Mouse (Mus musculus): Measurements from ENCODE around the gene Homer1. TPM values are rescaled to one million over a fixed set of nuclear protein-coding genes. Genes with fewer than 3 reads are reported as not detected.

The Homer1 gene
- total RNA-seq, 1 experiment from 2014 or later: 18.7 TPM

- no peak for ATAC-seq (replicated peaks; ENCODE audit: insufficient number of reproducible peaks, low FRiP score, low TSS enrichment, poor library complexity, severe bottlenecking)
Observed at GRCm38 (mm10) chr13:93332491-93332890, 33.1 kb downstream of the Homer1 start.

- ATAC-seq (replicated peaks; ENCODE audit: insufficient number of reproducible peaks, low FRiP score, low TSS enrichment, poor library complexity, severe bottlenecking): no peak
Observed at GRCm38 (mm10) chr13:93335337-93335736, 35.9 kb downstream of the Homer1 start.

DNA sequence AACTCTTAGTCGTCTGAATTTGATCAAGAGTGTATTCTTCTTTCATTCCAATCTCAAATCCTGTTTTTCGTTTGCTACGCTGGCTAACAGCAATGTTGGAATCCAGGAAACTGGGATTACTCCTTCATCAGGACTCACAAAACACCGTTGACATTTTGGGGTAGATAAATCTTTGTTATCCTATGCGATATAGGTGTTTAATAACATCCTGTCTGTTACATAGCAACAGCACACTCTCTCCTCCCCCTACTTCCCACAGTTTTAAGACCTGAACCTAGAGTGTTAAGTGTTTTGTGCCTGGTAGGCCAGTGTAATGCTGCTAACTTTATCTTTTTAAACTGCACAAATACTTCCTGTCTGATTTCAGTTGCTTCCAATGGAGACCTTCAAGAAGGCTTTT, 39.0 kb downstream of the Homer1 start:
- ATAC-seq (replicated peaks; ENCODE audit: insufficient number of reproducible peaks, low FRiP score, low TSS enrichment, poor library complexity, severe bottlenecking): no peak

DNA sequence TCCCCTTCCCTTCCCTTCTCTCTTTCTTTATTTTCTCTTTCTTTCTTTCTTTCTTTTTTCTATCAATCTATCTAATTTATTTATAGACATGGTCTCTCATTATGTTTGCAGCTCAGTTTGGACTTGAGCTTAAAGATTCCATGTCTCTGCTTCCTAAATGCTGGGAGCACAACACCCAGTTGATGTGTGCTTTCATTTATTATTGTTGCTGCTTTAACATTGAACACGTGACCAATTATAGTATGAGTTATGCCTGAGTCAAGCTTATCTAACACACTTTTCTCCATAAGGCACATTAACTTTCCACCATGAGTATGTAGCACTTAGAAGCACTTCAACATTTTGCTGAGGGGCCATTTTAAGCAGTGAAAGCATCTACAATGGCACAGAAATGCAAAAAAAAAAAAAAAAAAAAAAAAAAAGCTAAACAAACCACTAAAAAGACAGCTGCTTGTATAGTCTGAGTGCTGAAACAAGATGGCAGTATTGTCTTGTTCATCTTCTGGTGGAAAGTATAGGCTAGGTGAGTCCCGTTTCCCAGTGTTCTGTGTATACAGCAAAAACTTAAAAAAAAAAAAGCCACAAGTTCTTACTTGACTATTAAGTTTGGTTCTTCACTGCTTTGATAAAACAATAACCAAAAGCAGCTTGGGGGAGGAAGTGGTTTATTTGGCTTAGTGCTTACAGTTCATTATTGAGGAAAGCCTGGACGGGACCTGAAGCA, 41.3 kb downstream of the Homer1 start:
- no peak for ATAC-seq (replicated peaks; ENCODE audit: insufficient number of reproducible peaks, low FRiP score, low TSS enrichment, poor library complexity, severe bottlenecking)

DNA sequence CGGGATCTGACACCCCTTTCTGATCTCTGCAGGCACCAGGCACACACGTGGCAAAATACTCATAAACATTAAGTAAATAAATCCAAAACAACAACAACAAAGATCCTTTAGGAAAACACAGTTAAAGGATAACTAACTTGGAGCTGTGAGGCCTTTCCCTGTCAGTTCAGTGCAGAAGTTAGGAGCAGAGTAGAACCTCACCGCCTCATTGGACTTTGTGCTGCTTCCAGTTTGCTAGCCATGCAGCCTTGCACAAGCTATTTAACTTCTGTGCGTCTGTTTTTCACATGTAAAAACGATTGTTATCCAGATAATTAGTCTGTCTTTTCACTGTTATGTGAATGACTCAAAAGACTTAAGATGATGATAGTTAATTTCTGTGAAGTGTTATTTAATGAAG, 43.2 kb downstream of the Homer1 start:
- no peak for ATAC-seq (replicated peaks; ENCODE audit: insufficient number of reproducible peaks, low FRiP score, low TSS enrichment, poor library complexity, severe bottlenecking)

DNA sequence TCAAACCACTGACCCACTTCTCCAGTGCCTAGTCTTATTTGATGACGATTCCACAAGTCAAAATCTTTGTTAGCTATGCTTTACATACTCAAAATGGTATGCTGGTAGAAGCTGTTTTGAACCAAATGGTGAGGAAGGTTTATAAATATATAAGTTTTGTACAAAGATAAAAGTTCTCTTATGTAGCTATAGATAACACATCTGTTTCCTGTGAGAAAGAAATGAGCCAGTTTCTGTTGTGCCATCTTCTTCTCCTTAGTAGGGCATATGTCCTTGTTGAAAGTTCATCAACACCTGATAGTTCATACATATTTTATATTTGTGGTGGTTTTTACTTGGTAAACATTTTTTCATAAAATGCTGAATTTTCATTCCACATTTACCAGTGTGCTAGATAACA, 45.0 kb downstream of the Homer1 start:
- ATAC-seq (replicated peaks; ENCODE audit: insufficient number of reproducible peaks, low FRiP score, low TSS enrichment, poor library complexity, severe bottlenecking): no peak

GRCm38 (mm10) chr13:93345854-93346253, 46.4 kb downstream of the Homer1 start:
- no peak for ATAC-seq (replicated peaks; ENCODE audit: insufficient number of reproducible peaks, low FRiP score, low TSS enrichment, poor library complexity, severe bottlenecking)

DNA sequence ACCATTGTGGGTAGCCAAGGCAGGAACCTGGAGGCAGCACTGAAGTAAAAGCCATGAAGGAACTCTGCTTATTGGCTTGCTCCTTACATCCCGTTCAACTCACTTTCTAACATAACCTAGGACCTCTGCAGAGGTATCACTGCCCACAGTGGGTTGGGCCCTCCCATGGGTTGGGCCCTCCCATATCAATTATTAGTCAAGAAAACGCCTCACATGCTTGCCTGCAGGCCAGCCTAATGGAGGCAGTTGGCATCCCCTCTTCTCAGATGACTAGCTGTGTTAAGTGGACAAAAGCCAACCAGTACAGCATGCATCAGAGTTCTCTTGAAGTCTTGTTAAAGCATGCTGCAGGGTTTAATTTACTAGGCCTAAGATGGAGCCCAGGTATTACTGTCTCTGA, 52.6 kb downstream of the Homer1 start:
- ATAC-seq (replicated peaks; ENCODE audit: insufficient number of reproducible peaks, low FRiP score, low TSS enrichment, poor library complexity, severe bottlenecking): no peak

- no peak for ATAC-seq (replicated peaks; ENCODE audit: insufficient number of reproducible peaks, low FRiP score, low TSS enrichment, poor library complexity, severe bottlenecking)
Observed at GRCm38 (mm10) chr13:93354420-93355278, 55.2 kb downstream of the Homer1 start.

DNA sequence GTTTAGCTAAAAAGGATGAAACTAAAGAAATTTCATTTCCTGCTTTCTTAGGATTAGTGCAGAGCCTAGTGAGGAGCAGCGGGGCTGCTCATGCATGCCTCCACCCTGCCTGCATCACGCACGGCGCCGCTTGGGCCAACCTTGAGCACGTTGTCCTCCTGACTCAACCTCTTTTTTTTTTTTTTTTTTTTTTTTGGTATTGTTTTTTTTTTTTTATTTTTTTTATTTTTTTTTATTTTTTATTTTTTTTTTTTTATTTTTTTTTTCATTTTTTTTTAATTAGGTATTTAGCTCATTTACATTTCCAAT, 55.8 kb downstream of the Homer1 start:
- ATAC-seq (replicated peaks; ENCODE audit: insufficient number of reproducible peaks, low FRiP score, low TSS enrichment, poor library complexity, severe bottlenecking): no peak; the same call in 1 of the 2 replicates

GRCm38 (mm10) chr13:93358522-93358921, 59.1 kb downstream of the Homer1 start:
- no peak for ATAC-seq (replicated peaks; ENCODE audit: insufficient number of reproducible peaks, low FRiP score, low TSS enrichment, poor library complexity, severe bottlenecking)

DNA sequence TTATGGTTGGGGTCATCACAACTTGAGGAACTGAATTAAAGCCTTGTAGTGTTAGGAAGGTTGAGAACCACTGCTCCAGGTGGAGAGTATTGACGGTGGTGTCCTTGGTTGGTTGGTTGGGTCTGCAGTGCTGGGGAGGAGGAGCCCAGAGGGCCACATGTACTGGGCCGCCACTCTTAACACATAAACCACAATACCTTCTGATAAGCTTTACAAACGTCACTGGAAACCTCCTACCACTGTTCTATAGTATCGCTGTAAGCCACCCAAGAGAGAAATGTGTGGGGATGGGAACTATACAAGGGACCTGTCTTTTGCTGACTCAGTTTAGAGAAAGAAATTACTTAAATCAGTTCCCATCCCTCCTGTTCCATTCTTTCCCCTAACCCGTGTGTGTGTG, 68.1 kb downstream of the Homer1 start:
- ATAC-seq (replicated peaks; ENCODE audit: insufficient number of reproducible peaks, low FRiP score, low TSS enrichment, poor library complexity, severe bottlenecking): no peak

DNA sequence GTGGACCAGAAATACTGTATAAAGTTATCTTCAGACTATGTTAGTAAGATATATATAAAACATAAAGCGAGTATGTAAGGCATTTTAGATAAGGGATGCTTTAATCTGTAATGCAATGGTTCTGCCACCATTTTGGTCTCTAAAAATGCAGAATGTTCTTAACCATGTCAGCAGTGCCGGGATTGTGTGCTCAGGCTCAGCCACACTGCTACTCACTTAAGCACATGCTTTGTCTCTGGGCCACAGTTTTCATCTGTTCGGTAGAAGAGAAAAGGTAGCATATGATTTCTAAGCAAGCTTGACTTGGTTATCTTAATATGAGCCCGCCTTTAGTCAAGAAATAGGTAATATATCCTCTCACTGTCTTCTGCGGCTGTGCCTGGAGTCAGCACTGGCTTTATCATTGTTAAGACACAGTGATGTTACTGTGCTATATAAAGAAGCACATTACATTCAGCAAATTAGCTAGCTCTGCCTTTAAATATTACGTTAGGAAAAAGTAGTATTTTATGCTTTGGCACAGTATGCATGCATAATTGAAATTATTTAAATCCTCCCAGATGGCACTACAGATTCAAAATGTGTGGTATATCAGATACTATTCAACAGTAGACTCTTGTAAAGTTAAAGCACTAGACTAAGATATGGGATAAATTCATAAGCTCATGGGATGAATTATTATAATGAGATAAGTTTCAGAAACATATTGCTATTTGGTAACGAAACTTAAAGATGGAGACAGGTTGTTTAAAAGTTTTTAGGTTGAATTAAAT, 69.6 kb downstream of the Homer1 start:
- no peak for ATAC-seq (replicated peaks; ENCODE audit: insufficient number of reproducible peaks, low FRiP score, low TSS enrichment, poor library complexity, severe bottlenecking)

DNA sequence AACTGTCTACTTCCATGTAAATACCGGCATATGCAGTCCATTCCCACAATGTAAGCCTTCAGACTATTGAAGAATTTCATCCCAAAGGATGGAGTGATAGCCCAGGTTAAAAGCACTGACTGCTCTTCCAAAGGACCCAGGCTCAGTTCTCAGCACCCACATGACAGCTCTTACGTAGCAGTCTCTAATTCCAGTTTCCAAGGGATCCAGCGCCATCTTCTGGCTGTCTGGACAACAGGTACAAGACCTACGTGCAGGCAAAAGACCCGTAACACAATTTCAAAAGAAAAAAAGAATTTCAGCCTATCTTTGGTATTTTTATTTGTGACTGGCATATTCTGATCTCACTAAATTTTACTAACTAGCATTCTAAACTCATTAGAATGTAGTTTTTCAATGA, 75.0 kb downstream of the Homer1 start:
- no peak for ATAC-seq (replicated peaks; ENCODE audit: insufficient number of reproducible peaks, low FRiP score, low TSS enrichment, poor library complexity, severe bottlenecking)

DNA sequence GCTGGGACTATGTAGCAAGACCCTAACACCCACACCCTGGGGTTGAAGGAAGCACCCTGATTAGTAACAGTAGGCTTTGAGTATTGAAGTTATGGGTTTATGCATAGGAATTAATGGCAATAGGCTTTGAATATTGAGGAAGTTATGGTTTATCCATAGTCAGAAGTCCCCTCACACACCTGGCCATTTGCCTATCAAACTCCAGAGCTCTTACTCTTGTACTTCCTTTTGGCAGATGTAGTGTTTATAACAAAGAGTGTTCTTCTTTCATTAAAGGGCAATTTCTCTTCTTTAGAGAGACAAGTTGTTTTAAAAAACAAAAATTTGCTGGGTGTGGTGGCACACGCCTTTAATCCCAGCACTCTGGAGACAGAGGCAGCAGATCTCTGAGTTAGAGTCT, 79.1 kb downstream of the Homer1 start:
- no peak for ATAC-seq (replicated peaks; ENCODE audit: insufficient number of reproducible peaks, low FRiP score, low TSS enrichment, poor library complexity, severe bottlenecking)

- no peak for ATAC-seq (replicated peaks; ENCODE audit: insufficient number of reproducible peaks, low FRiP score, low TSS enrichment, poor library complexity, severe bottlenecking)
Observed at GRCm38 (mm10) chr13:93380399-93381063, 81.1 kb downstream of the Homer1 start.

- no peak for ATAC-seq (replicated peaks; ENCODE audit: insufficient number of reproducible peaks, low FRiP score, low TSS enrichment, poor library complexity, severe bottlenecking)
Observed at GRCm38 (mm10) chr13:93381301-93381700, 81.9 kb downstream of the Homer1 start.

DNA sequence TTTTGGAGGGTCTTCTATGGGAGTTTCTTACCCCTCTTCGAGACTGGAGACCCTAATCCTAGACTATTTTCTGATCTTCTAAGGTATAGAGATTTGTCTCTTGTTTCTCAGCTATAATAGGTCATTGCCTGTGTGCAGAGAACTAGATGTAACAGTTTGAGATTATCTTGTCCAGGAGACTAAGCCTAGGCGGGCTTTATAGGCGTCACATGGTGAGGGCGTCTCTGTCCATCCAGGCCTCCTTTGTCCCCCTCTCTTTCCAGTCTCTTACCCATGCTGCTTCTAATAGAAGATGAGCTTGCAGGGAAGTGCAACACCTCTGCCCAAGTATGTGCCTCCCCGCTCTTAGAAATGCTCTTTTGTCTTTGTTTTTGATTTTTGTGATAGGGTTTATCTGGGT, 83.7 kb downstream of the Homer1 start:
- ATAC-seq (replicated peaks; ENCODE audit: insufficient number of reproducible peaks, low FRiP score, low TSS enrichment, poor library complexity, severe bottlenecking): no peak

DNA sequence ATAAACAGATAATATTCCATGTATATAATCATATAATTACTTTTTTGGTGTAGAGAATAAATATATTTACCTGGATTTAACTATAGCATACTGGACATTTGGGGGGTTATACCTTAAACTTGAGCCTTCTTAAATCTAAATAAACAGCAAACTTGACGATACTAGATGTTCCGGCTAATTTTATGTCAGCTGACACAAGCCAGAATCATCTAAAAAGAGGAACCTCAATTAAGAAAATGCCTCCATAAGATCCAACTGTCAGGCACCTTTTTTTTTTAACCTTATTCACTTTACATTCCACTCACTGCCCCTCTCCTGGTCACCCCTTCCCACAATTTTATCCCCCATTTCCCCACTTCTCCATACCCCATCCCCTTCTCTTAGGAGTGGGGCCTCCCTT, 84.2 kb downstream of the Homer1 start:
- ATAC-seq (replicated peaks; ENCODE audit: insufficient number of reproducible peaks, low FRiP score, low TSS enrichment, poor library complexity, severe bottlenecking): no peak
